Mouse (Mus musculus) limb, embryonic 11.5 days (tissue): ENCODE data around the gene Lsm3. TPM values are rescaled to one million over a fixed set of nuclear protein-coding genes. Genes with fewer than 3 reads are reported as not detected.

Experiments used
- ATAC-seq: fragments of 200-750 bp; cut with Nextera tagmentation; 2 replicates; pipeline ENCODE4 v1.8.0; 2017; ENCODE audit warnings: low read depth; ENCODE audit not compliant: insufficient number of reproducible peaks, low FRiP score, low TSS enrichment
- DNase-seq: peaks from one replicate; pipeline ENCODE4 v3.0.0-alpha.2; 2015; ENCODE audit warnings: low spot score
- H3K27ac ChIP-seq: fragments of 300-500 bp; sonication (generic); replicated peaks from 2 replicates; pipeline ENCODE4 v1.5.1; 2014; ENCODE audit warnings: low read depth, mild to moderate bottlenecking, low read length
- H3K27me3 ChIP-seq: fragments of 300-500 bp; sonication (generic); 2 replicates; pipeline ENCODE4 v1.6.1; 2014; ENCODE audit warnings: mild to moderate bottlenecking, low read length, mixed read lengths; ENCODE audit not compliant: control insufficient read depth, insufficient read depth
- H3K36me3 ChIP-seq: fragments of 300-500 bp; sonication (generic); 2 replicates; pipeline ENCODE4 v1.6.1; 2014; ENCODE audit warnings: mild to moderate bottlenecking, low read length, moderate library complexity, mixed read lengths; ENCODE audit not compliant: control insufficient read depth, insufficient read depth
- H3K4me1 ChIP-seq: fragments of 300-500 bp; sonication (generic); 2 replicates; pipeline ENCODE4 v1.6.1; 2014; ENCODE audit warnings: low read length, mixed read lengths; ENCODE audit not compliant: control insufficient read depth, insufficient read depth
- H3K4me2 ChIP-seq: fragments of 300-500 bp; sonication (generic); 2 replicates; pipeline ENCODE4 v1.6.1; 2014; ENCODE audit warnings: low read depth, mild to moderate bottlenecking, moderate library complexity; ENCODE audit not compliant: severe bottlenecking
- H3K4me3 ChIP-seq: fragments of 300-500 bp; sonication (generic); 2 replicates; pipeline ENCODE4 v1.5.1; 2014; ENCODE audit warnings: low read depth, low read length
- H3K9ac ChIP-seq: fragments of 300-500 bp; sonication (generic); 2 replicates; pipeline ENCODE4 v1.6.1; 2014; ENCODE audit warnings: mild to moderate bottlenecking, low read length
- H3K9me3 ChIP-seq: fragments of 300-500 bp; sonication (generic); 2 replicates; pipeline ENCODE4 v1.6.1; 2016; ENCODE audit warnings: low read length; ENCODE audit not compliant: control insufficient read depth
- WGBS: fragments of 180-500 bp; shearing (Covaris S2); extraction: QIAGEN DNeasy Blood & Tissue Kit; methylation state at CpG from one replicate; pipeline ENCODE4 v1.1.7; 2014; 5-methylcytosine and 5-hydroxymethylcytosine counted together
- polyA plus RNA-seq: library from polyadenylated mRNA; unstranded; fragments of >200 nt; fragmentation: Nextera tagmentation; extraction: Ambion mirVana; gene quantifications from 2 replicates; pipeline ENCODE4 v1.2.1, GENCODE M21; 2014

Lsm3 gene
- polyA plus RNA-seq, 1 experiment from 2014 or later, result 423 TPM

- Histone ChIP-seq H3K4me3 (peak overlapping the region; percentile 80), H3K4me2 (peak overlapping the region; percentile 83), H3K36me3 (peaks cover 13% of the 10 kb centered on the region), H3K9ac (peak overlapping the region; percentile 85), H3K27me3 (no peaks in the 10 kb centered on the region), H3K4me1 (peaks cover 13% of the 10 kb centered on the region), H3K9me3 (no peaks in the 10 kb centered on the region), H3K27ac (no peak overlapping the region)
- ATAC-seq (0 out of 2 replicates have a peak, but pooled peaks have one; percentile 0), DNase-seq (no peak)
- 63% methylated on average over 9 of the region's 9 CpGs for WGBS
Observed at GRCm38 (mm10) chr6:91474441-91475190, 41.1 kb upstream of the Lsm3 start.

- ATAC-seq (no peak), DNase-seq (no peak)
- Histone ChIP-seq H3K9ac (no peak overlapping the region), H3K27me3 (no peaks in the 10 kb centered on the region), H3K4me2 (no peak overlapping the region), H3K36me3 (peaks cover 18% of the 10 kb centered on the region), H3K4me1 (peaks cover 13% of the 10 kb centered on the region), H3K9me3 (no peaks in the 10 kb centered on the region), H3K27ac (no peak overlapping the region), H3K4me3 (no peak overlapping the region)
- 91% methylated on average over 2 of the region's 2 CpGs for WGBS
Observed at GRCm38 (mm10) chr6:91476541-91476940, 39.2 kb upstream of the Lsm3 start.

- Histone ChIP-seq H3K9ac (no peak overlapping the region), H3K4me2 (no peak overlapping the region), H3K27ac (no peak overlapping the region), H3K9me3 (no peaks in the 10 kb centered on the region), H3K27me3 (no peaks in the 10 kb centered on the region), H3K36me3 (peaks cover 25% of the 10 kb centered on the region), H3K4me1 (no peaks in the 10 kb centered on the region), H3K4me3 (no peak overlapping the region)
- no peak for ATAC-seq
- DNase-seq, result no peak
- WGBS, result 98% methylated on average over 2 of the region's 2 CpGs
Observed at GRCm38 (mm10) chr6:91483371-91483770, 32.4 kb upstream of the Lsm3 start.

GRCm38 (mm10) chr6:91486736-91487453 is 28.8 kb upstream of the Lsm3 start:
- WGBS, result 93% methylated on average over 15 of the region's 15 CpGs
- Histone ChIP-seq H3K36me3 (peaks cover 17% of the 10 kb centered on the region), H3K9me3 (no peaks in the 10 kb centered on the region), H3K27me3 (no peaks in the 10 kb centered on the region), H3K4me3 (no peak overlapping the region), H3K4me2 (no peak overlapping the region), H3K4me1 (no peaks in the 10 kb centered on the region), H3K9ac (no peak overlapping the region), H3K27ac (no peak overlapping the region)
- DNase-seq (no peak), ATAC-seq (no peak)

- H3K4me2 ChIP-seq, result no peak overlapping the region
- no peak overlapping the region for H3K27ac ChIP-seq
- ATAC-seq (no peak), DNase-seq (no peak)
- H3K9me3 ChIP-seq, result no peaks in the 10 kb centered on the region
- H3K9ac ChIP-seq, result no peak overlapping the region
- H3K4me1 ChIP-seq, result no peaks in the 10 kb centered on the region
- H3K27me3 ChIP-seq, result no peaks in the 10 kb centered on the region
- no peak overlapping the region for H3K4me3 ChIP-seq
- peaks cover 18% of the 10 kb centered on the region for H3K36me3 ChIP-seq
- 90% methylated on average over 9 of the region's 9 CpGs for WGBS
Observed at GRCm38 (mm10) chr6:91488496-91489212, 27.1 kb upstream of the Lsm3 start.

GRCm38 (mm10) chr6:91489872-91490271 is 25.9 kb upstream of the Lsm3 start:
- H3K9ac ChIP-seq, result no peak overlapping the region
- H3K27ac ChIP-seq, result no peak overlapping the region
- H3K4me1 ChIP-seq, result no peaks in the 10 kb centered on the region
- no peak for ATAC-seq
- WGBS, result 85% methylated on average over 10 of the region's 10 CpGs
- H3K36me3 ChIP-seq, result peaks cover 16% of the 10 kb centered on the region; the same call in 1 of the 2 replicates
- H3K27me3 ChIP-seq, result no peaks in the 10 kb centered on the region
- no peak overlapping the region for H3K4me3 ChIP-seq
- H3K4me2 ChIP-seq, result no peak overlapping the region
- no peak for DNase-seq
- no peaks in the 10 kb centered on the region for H3K9me3 ChIP-seq

- ATAC-seq (no peak), DNase-seq (no peak)
- H3K36me3 ChIP-seq, result peaks cover 13% of the 10 kb centered on the region; the same call in 1 of the 2 replicates
- H3K9ac ChIP-seq, result no peak overlapping the region
- H3K4me3 ChIP-seq, result no peak overlapping the region
- H3K4me1 ChIP-seq, result no peaks in the 10 kb centered on the region
- H3K9me3 ChIP-seq, result no peaks in the 10 kb centered on the region
- no peaks in the 10 kb centered on the region for H3K27me3 ChIP-seq
- WGBS, result 83% methylated on average over 6 of the region's 6 CpGs
- no peak overlapping the region for H3K4me2 ChIP-seq
- H3K27ac ChIP-seq, result no peak overlapping the region
Observed at GRCm38 (mm10) chr6:91491004-91491403, 24.7 kb upstream of the Lsm3 start.

GRCm38 (mm10) chr6:91493053-91493452 is 22.7 kb upstream of the Lsm3 start:
- Histone ChIP-seq H3K9me3 (no peaks in the 10 kb centered on the region), H3K4me3 (no peak overlapping the region), H3K4me2 (no peak overlapping the region), H3K27ac (no peak overlapping the region), H3K27me3 (no peaks in the 10 kb centered on the region), H3K9ac (no peak overlapping the region), H3K4me1 (no peaks in the 10 kb centered on the region), H3K36me3 (peaks cover 9% of the 10 kb centered on the region; the same call in 1 of the 2 replicates)
- ATAC-seq (no peak), DNase-seq (no peak)
- WGBS, result 90% methylated on average over 10 of the region's 10 CpGs
